ENCODE assay signal across 8 mouse cellular contexts in genomic region chr14:50869889-50870804, GRCm38 (mm10). TPM values are rescaled to one million over a fixed set of nuclear protein-coding genes. Genes with fewer than 3 reads are reported as not detected.
DNase-seq lines count a peak whose midpoint lies in the region; ATAC-seq and TF ChIP-seq lines count a peak whose summit lies in the region.

TSS of gene Tep1 (minus strand) at chr14:50870560.

- DNase-seq in ES-CJ7 (ENCODE audit: low read depth, low spot score): peak; percentile 94
- peak; percentile 67 for DNase-seq in c-Kit-positive CD71-positive TER-119-positive erythroid progenitor cells, embryonic 14.5 days (ENCODE audit: low spot score)
- peak; percentile 56 for DNase-seq in heart, postnatal 0 days (ENCODE audit: low spot score)
- DNase-seq in kidney, postnatal 36 days: peak; percentile 73 to 81
- peak; percentile 86 for DNase-seq in liver, postnatal 0 days
- DNase-seq in telencephalon, adult 2 months (ENCODE audit: low read depth, low spot score): peak; percentile 48

- H3K4me3 ChIP-seq in forebrain, embryonic 12.5 days (replicated peaks): peak within 1 kb of the TSS; percentile 49
- peak within 1 kb of the TSS; percentile 62 for H3K4me3 ChIP-seq in heart, postnatal 0 days (ENCODE audit: low read depth, low read length)
- peak within 1 kb of the TSS; percentile 73 for H3K4me3 ChIP-seq in liver, postnatal 0 days (ENCODE audit: low read depth, low read length)
- H3K4me3 ChIP-seq in neural tube, embryonic 13.5 days: peak within 1 kb of the TSS; percentile 55

- no peak for TF ChIP-seq EP300 in heart, postnatal 0 days (IDR thresholded peaks at IDR 0.05; ENCODE audit: low read depth)
- no peak for TF ChIP-seq EP300 in liver, postnatal 0 days (IDR thresholded peaks at IDR 0.05; ENCODE audit: low read depth)

- no peaks in the 10 kb centered on the region for H3K27me3 ChIP-seq in forebrain, embryonic 12.5 days
- H3K27me3 ChIP-seq in heart, postnatal 0 days (ENCODE audit: control insufficient read depth, insufficient read depth, low read length): no peaks in the 10 kb centered on the region
- H3K27me3 ChIP-seq in liver, postnatal 0 days (ENCODE audit: insufficient read depth, low read length): no peaks in the 10 kb centered on the region
- no peaks in the 10 kb centered on the region for H3K27me3 ChIP-seq in neural tube, embryonic 13.5 days

- H3K9ac ChIP-seq in forebrain, embryonic 12.5 days: peak within 1 kb of the TSS; percentile 57
- H3K9ac ChIP-seq in heart, postnatal 0 days (replicated peaks; ENCODE audit: low read depth, low read length): peak within 1 kb of the TSS; percentile 60
- peak within 1 kb of the TSS; percentile 63 for H3K9ac ChIP-seq in liver, postnatal 0 days (replicated peaks)
- H3K9ac ChIP-seq in neural tube, embryonic 13.5 days: peak within 1 kb of the TSS; percentile 74

- no peaks in the 10 kb centered on the region for H3K9me3 ChIP-seq in forebrain, embryonic 12.5 days
- H3K9me3 ChIP-seq in heart, postnatal 0 days (replicated peaks; ENCODE audit: control insufficient read depth, low read length): no peaks in the 10 kb centered on the region
- H3K9me3 ChIP-seq in liver, postnatal 0 days (ENCODE audit: low read length): no peaks in the 10 kb centered on the region
- no peaks in the 10 kb centered on the region for H3K9me3 ChIP-seq in neural tube, embryonic 13.5 days

- WGBS in forebrain, embryonic 12.5 days: 6% methylated on average over 32 of the region's 32 CpGs
- WGBS in heart, postnatal 0 days: 6% methylated on average over 32 of the region's 32 CpGs
- WGBS in liver, postnatal 0 days (ENCODE audit: insufficient replicate concordance): 3% methylated on average over 32 of the region's 32 CpGs
- WGBS in neural tube, embryonic 13.5 days: 8% methylated on average over 32 of the region's 32 CpGs

- peak; percentile 83 for ATAC-seq in forebrain, embryonic 12.5 days (ENCODE audit: low FRiP score)
- ATAC-seq in heart, postnatal 0 days (ENCODE audit: insufficient read depth, low read depth): peak; percentile 94
- peak; percentile 97 for ATAC-seq in liver, postnatal 0 days
- ATAC-seq in neural tube, embryonic 13.5 days (ENCODE audit: low read depth): peak; percentile 93

- no peak for TF ChIP-seq CTCF in heart, postnatal 0 days (IDR thresholded peaks at IDR 0.05; ENCODE audit: low read depth)
- no peak for TF ChIP-seq CTCF in liver, postnatal 0 days (IDR thresholded peaks at IDR 0.05; ENCODE audit: low read depth)

- H3K4me1 ChIP-seq in forebrain, embryonic 12.5 days: peaks cover 4% of the 10 kb centered on the region; the same call in 1 of the 2 replicates
- H3K4me1 ChIP-seq in heart, postnatal 0 days (ENCODE audit: control insufficient read depth, insufficient read depth): no peaks in the 10 kb centered on the region
- H3K4me1 ChIP-seq in liver, postnatal 0 days (ENCODE audit: insufficient read depth): peaks cover 6% of the 10 kb centered on the region; the same call in 1 of the 2 replicates
- H3K4me1 ChIP-seq in neural tube, embryonic 13.5 days (replicated peaks): peaks cover 6% of the 10 kb centered on the region

- peak within 1 kb of the TSS; percentile 66 for H3K4me2 ChIP-seq in forebrain, embryonic 12.5 days
- peak within 1 kb of the TSS; percentile 60 for H3K4me2 ChIP-seq in heart, postnatal 0 days (ENCODE audit: low read depth, low read length)
- H3K4me2 ChIP-seq in liver, postnatal 0 days (ENCODE audit: low read depth, low read length): peak within 1 kb of the TSS; percentile 74
- H3K4me2 ChIP-seq in neural tube, embryonic 13.5 days: peak within 1 kb of the TSS; percentile 72

- no peak within 1 kb of the TSS for H3K27ac ChIP-seq in forebrain, embryonic 12.5 days
- peak within 1 kb of the TSS; percentile 79 for H3K27ac ChIP-seq in heart, postnatal 0 days (ENCODE audit: low read depth)
- peak within 1 kb of the TSS; percentile 89 for H3K27ac ChIP-seq in liver, postnatal 0 days (ENCODE audit: low read depth)
- H3K27ac ChIP-seq in neural tube, embryonic 13.5 days (replicated peaks): peak within 1 kb of the TSS; percentile 68

- H3K36me3 ChIP-seq in forebrain, embryonic 12.5 days (replicated peaks): no peaks in the 10 kb centered on the region
- H3K36me3 ChIP-seq in heart, postnatal 0 days (replicated peaks; ENCODE audit: control insufficient read depth, insufficient read depth, low read length): peaks cover 18% of the 10 kb centered on the region
- H3K36me3 ChIP-seq in liver, postnatal 0 days (replicated peaks; ENCODE audit: insufficient read depth, low read length): peaks cover 9% of the 10 kb centered on the region; the same call in 1 of the 2 replicates
- no peaks in the 10 kb centered on the region for H3K36me3 ChIP-seq in neural tube, embryonic 13.5 days

RNA-seq across cellular contexts. Expression of gene Tep1, which starts in this region (rescaled TPM):
- polyA plus RNA-seq in forebrain, embryonic 12.5 days (2016; fragmentation: Nextera tagmentation; extraction: Ambion mirVana): 4.5 and 4.9 TPM in 2 replicates
- 10.8 and 29.3 TPM in 2 replicates for total RNA-seq in heart, postnatal 0 days (2014; rRNA removed; ENCODE audit: low replicate concordance)
- 4.7 and 6.1 TPM in 2 replicates for polyA plus RNA-seq in heart, postnatal 0 days (2015; fragmentation: Nextera tagmentation; extraction: Ambion mirVana)
- polyA plus RNA-seq in liver, postnatal 0 days (2015; fragmentation: Nextera tagmentation; extraction: Ambion mirVana): 6.2 and 6.6 TPM in 2 replicates
- 3.2 and 3.4 TPM in 2 replicates for polyA plus RNA-seq in neural tube, embryonic 13.5 days (2015; fragmentation: Nextera tagmentation; extraction: Ambion mirVana)
